Mouse (Mus musculus): Measurements from ENCODE around the gene Liph.
"Not testable (repeated sequence)": the region's sequence is repeated elsewhere in the genome, so short reads cannot be mapped to it uniquely, and the experiment has no call there.

- not testable (repeated sequence) for TF ChIP-seq CTCF (IDR thresholded peaks at IDR 0.05)
- TF ChIP-seq EP300 (IDR thresholded peaks at IDR 0.05) = peak; percentile 20; the same call in 1 of the 2 replicates
Observed at GRCm38 (mm10) chr16:21990893-21991292, 4.6 kb downstream of the Liph start.

All from lung, postnatal 0 days (tissue).